14 mouse cellular contexts compared by ENCODE assay signal in genomic region chr2:29098786-29099185, GRCm38 (mm10). TPM values are rescaled to one million over a fixed set of nuclear protein-coding genes. Genes with fewer than 3 reads are reported as not detected.
"Had no signal": no experiment of that assay in that cellular context is flagged by ENCODE, and none has a peak within 500 bp of the region (broad histone marks: within the 10 kb centered on the region; RNA-seq: fewer than 3 reads in every experiment).

No protein-coding gene starts in this region.

- DNase-seq: kidney, adult 11 months; kidney, adult 9 months; kidney, postnatal 14 days; lung, embryonic 14.5 days; lung, postnatal 10 days; lung, postnatal 4 days; thymus, adult 2 months; thymus, postnatal 36 days had no signal

- H3K4me2 ChIP-seq: liver, embryonic 11.5 days; liver, embryonic 15.5 days; lung, embryonic 14.5 days; midbrain, embryonic 11.5 days; midbrain, embryonic 15.5 days had no signal

- H3K4me3 ChIP-seq: liver, embryonic 15.5 days; midbrain, embryonic 15.5 days had no signal

- ATAC-seq: midbrain, embryonic 15.5 days had no signal

- H3K27ac ChIP-seq: liver, embryonic 15.5 days; midbrain, embryonic 15.5 days; stomach, postnatal 0 days had no signal

- H3K36me3 ChIP-seq: liver, embryonic 15.5 days; midbrain, embryonic 15.5 days had no signal

- H3K9ac ChIP-seq: liver, embryonic 15.5 days; lung, embryonic 14.5 days; midbrain, embryonic 15.5 days had no signal

- H3K27me3 ChIP-seq: liver, embryonic 15.5 days; midbrain, embryonic 15.5 days had no signal

- H3K9me3 ChIP-seq: liver, embryonic 15.5 days; midbrain, embryonic 15.5 days had no signal

- H3K4me1 ChIP-seq: liver, embryonic 15.5 days; midbrain, embryonic 15.5 days had no signal

RNA-seq across cellular contexts. Expression of gene Cfap77, which starts 43.9 kb away (rescaled TPM):
- total RNA-seq: megakaryocyte, adult 5-6 weeks had no signal
- polyA plus RNA-seq: liver, embryonic 15.5 days had no signal
